Mouse (Mus musculus) spleen, adult 2 months (tissue): Measurements from ENCODE around the gene Utp18. TPM values are rescaled to one million over a fixed set of nuclear protein-coding genes. Genes with fewer than 3 reads are reported as not detected.

Experiments used
- DNase-seq, 2 experiments: peaks; one replicate each; pipeline versions ENCODE4 v3.0.0 to v3.0.0-alpha.2; 2012 to 2021; ENCODE audit warnings: low spot score in 2 of 2, low read depth in 1 of 2
- H3K27ac ChIP-seq: fragments of 200-500 bp; 2 replicates; pipeline ENCODE4 v1.5.1; 2012; ENCODE audit warnings: low read length, inconsistent platforms; ENCODE audit not compliant: insufficient read depth
- H3K27me3 ChIP-seq: fragments of 200-500 bp; 2 replicates; pipeline ENCODE4 v1.6.1; 2012; ENCODE audit warnings: mild to moderate bottlenecking, moderate library complexity, low read length, inconsistent platforms; ENCODE audit not compliant: control insufficient read depth, insufficient read depth
- H3K36me3 ChIP-seq: fragments of 200-500 bp; 2 replicates; pipeline ENCODE4 v1.6.1; 2012; ENCODE audit warnings: mild to moderate bottlenecking, low read length, inconsistent platforms; ENCODE audit not compliant: control insufficient read depth, insufficient read depth
- H3K4me1 ChIP-seq: fragments of 200-500 bp; 2 replicates; pipeline ENCODE4 v1.6.1; 2011; ENCODE audit warnings: inconsistent platforms; ENCODE audit not compliant: control insufficient read depth, insufficient read depth, insufficient read length
- H3K4me3 ChIP-seq: fragments of 200-500 bp; 2 replicates; pipeline ENCODE4 v1.5.1; 2011; ENCODE audit warnings: mild to moderate bottlenecking, inconsistent platforms; ENCODE audit not compliant: insufficient read depth, insufficient read length; ENCODE audit errors: extremely low read depth
- CTCF ChIP-seq: fragments of 200-500 bp; IDR thresholded peaks from 2 replicates; pipeline ENCODE4 v1.5.1; 2011; ENCODE audit warnings: mild to moderate bottlenecking, inconsistent platforms; ENCODE audit not compliant: insufficient read depth, insufficient read length, insufficient replicate concordance; ENCODE audit errors: extremely low read depth
- POLR2A ChIP-seq: fragments of 200-500 bp; IDR thresholded peaks from 2 replicates; pipeline ENCODE4 v1.6.1; 2011; ENCODE audit warnings: low read depth, low read length, inconsistent platforms
- WGBS: fragments of 180-500 bp; shearing (Covaris S2); methylation state at CpG from one replicate; pipeline ENCODE4 v1.1.7; 2018; 5-methylcytosine and 5-hydroxymethylcytosine counted together
- polyA plus RNA-seq: library from polyadenylated mRNA; depleted of rRNA; stranded (reverse); fragments of >200 nt; gene quantifications from 2 replicates; pipeline ENCODE4 v1.2.3, GENCODE M21; 2012

Gene Utp18
- polyA plus RNA-seq, 1 experiment: 3.5 TPM

- Histone ChIP-seq H3K4me1 (no peaks in the 10 kb centered on the region), H3K4me3 (no peak overlapping the region), H3K36me3 (peaks cover 10% of the 10 kb centered on the region), H3K27me3 (no peaks in the 10 kb centered on the region), H3K27ac (no peak overlapping the region)
- WGBS: 57% methylated on average over 2 of the region's 2 CpGs
- no peak for DNase-seq
- TF ChIP-seq CTCF (no peak), POLR2A (no peak)
These were observed 24.4 kb downstream of the Utp18 start for GRCm38 (mm10) chr11:93861193-93861592.

- Histone ChIP-seq H3K27ac (no peak overlapping the region), H3K27me3 (no peaks in the 10 kb centered on the region), H3K4me1 (no peaks in the 10 kb centered on the region), H3K4me3 (no peak overlapping the region), H3K36me3 (peaks cover 10% of the 10 kb centered on the region)
- TF ChIP-seq CTCF (no peak), POLR2A (no peak)
- WGBS: 90% methylated on average over 1 of the region's 1 CpGs
- DNase-seq: no peak
These were observed 24.9 kb downstream of the Utp18 start for GRCm38 (mm10) chr11:93860540-93861172.

GRCm38 (mm10) chr11:93856284-93856955 lies 29.1 kb downstream of the Utp18 start:
- Histone ChIP-seq H3K4me1 (no peaks in the 10 kb centered on the region), H3K27me3 (no peaks in the 10 kb centered on the region), H3K36me3 (peaks cover 2% of the 10 kb centered on the region; the same call in 1 of the 2 replicates), H3K4me3 (no peak overlapping the region), H3K27ac (no peak overlapping the region)
- peak in 1 of 2 experiments; percentile 50 for DNase-seq
- 4% methylated on average over 6 of the region's 6 CpGs for WGBS
- no peak for TF ChIP-seq POLR2A
- peak; percentile 53; the same call in 1 of the 2 replicates for TF ChIP-seq CTCF

GRCm38 (mm10) chr11:93852546-93852945 lies 33.0 kb downstream of the Utp18 start:
- Histone ChIP-seq H3K27me3 (no peaks in the 10 kb centered on the region), H3K4me1 (no peaks in the 10 kb centered on the region), H3K4me3 (no peak overlapping the region), H3K27ac (no peak overlapping the region), H3K36me3 (no peaks in the 10 kb centered on the region)
- no peak for DNase-seq
- TF ChIP-seq CTCF: no peak
- TF ChIP-seq POLR2A: no peak
- WGBS: 78% methylated on average over 3 of the region's 3 CpGs

- H3K36me3 ChIP-seq: no peaks in the 10 kb centered on the region
- 65% methylated on average over 2 of the region's 2 CpGs for WGBS
- TF ChIP-seq CTCF: no peak
- no peak for TF ChIP-seq POLR2A
These were observed 38.2 kb downstream of the Utp18 start for GRCm38 (mm10) chr11:93847342-93847741.

GRCm38 (mm10) chr11:93835800-93836199 lies 49.8 kb downstream of the Utp18 start:
- Histone ChIP-seq H3K27ac (no peak overlapping the region), H3K27me3 (no peaks in the 10 kb centered on the region), H3K4me1 (no peaks in the 10 kb centered on the region), H3K36me3 (no peaks in the 10 kb centered on the region), H3K4me3 (no peak overlapping the region)
- TF ChIP-seq CTCF: no peak
- TF ChIP-seq POLR2A: no peak
- no peak for DNase-seq
- 21% methylated on average over 2 of the region's 2 CpGs for WGBS

More at GRCm38 (mm10) chr11:93847342-93847741, 38.2 kb downstream of the Utp18 start:
- Histone ChIP-seq H3K27me3 (no peaks in the 10 kb centered on the region), H3K4me3 (no peak overlapping the region), H3K4me1 (no peaks in the 10 kb centered on the region), H3K27ac (no peak overlapping the region)
- DNase-seq: no peak

GRCm38 (mm10) chr11:93829971-93830370 lies 55.6 kb downstream of the Utp18 start:
- no peak for DNase-seq
- H3K36me3 ChIP-seq: no peaks in the 10 kb centered on the region
- no peak for TF ChIP-seq POLR2A
- no peak for TF ChIP-seq CTCF
- no peak overlapping the region for H3K27ac ChIP-seq
- WGBS: 92% methylated on average over 8 of the region's 8 CpGs
- no peaks in the 10 kb centered on the region for H3K27me3 ChIP-seq
- H3K4me3 ChIP-seq: no peak overlapping the region
- no peaks in the 10 kb centered on the region for H3K4me1 ChIP-seq
